Mouse (Mus musculus): ENCODE results near the gene Tet2. TPM values are rescaled to one million over a fixed set of nuclear protein-coding genes. Genes with fewer than 3 reads are reported as not detected.

Gene Tet2
- polyA plus RNA-seq, 1 experiment = 2.9 TPM

GRCm38 (mm10) chr3:133526119-133526723, 18.7 kb downstream of the Tet2 start:
- Histone ChIP-seq H3K4me3 (no peak overlapping the region), H3K79me2 (ENCODE audit: control insufficient read depth, insufficient read depth) (peaks cover 16% of the 10 kb centered on the region), H3K36me3 (ENCODE audit: control insufficient read depth, insufficient read depth) (no peaks in the 10 kb centered on the region), H3K4me2 (ENCODE audit: low read depth) (no peak overlapping the region), H3K27me3 (ENCODE audit: control insufficient read depth, insufficient read depth, insufficient read length) (no peaks in the 10 kb centered on the region), H3ac (ENCODE audit: control insufficient read depth, insufficient read length) (no peak overlapping the region)
- TF ChIP-seq TCF3 (IDR thresholded peaks at IDR 0.05; ENCODE audit: insufficient read length, low read depth) (no peak), REST (IDR thresholded peaks at IDR 0.05; ENCODE audit: insufficient read depth, insufficient read length) (no peak), E2F4 (IDR thresholded peaks at IDR 0.05; ENCODE audit: insufficient read depth) (no peak), SRF (IDR thresholded peaks at IDR 0.05; ENCODE audit: control insufficient read depth, insufficient read length, low read depth) (no peak), CEBPB (IDR thresholded peaks at IDR 0.05; ENCODE audit: insufficient read depth, poor library complexity, severe bottlenecking) (no peak), POLR2AphosphoS2 (IDR thresholded peaks at IDR 0.05; ENCODE audit: insufficient read length, low read depth) (no peak), MAX (IDR thresholded peaks at IDR 0.05; ENCODE audit: low read depth) (no peak), MYOG (IDR thresholded peaks at IDR 0.05; ENCODE audit: control insufficient read depth in 1 of 3, insufficient read depth in 1 of 3, insufficient read length in 2 of 3, low read depth in 2 of 3) (no peak), MYOD1 (IDR thresholded peaks at IDR 0.05; ENCODE audit: control insufficient read depth in 1 of 3, insufficient read length in 2 of 3, low read depth in 2 of 3) (no peak), USF1 (IDR thresholded peaks at IDR 0.05; ENCODE audit: low read depth) (no peak), TCF12 (IDR thresholded peaks at IDR 0.05; ENCODE audit: insufficient read depth, poor library complexity, severe bottlenecking) (no peak), POLR2A (IDR thresholded peaks at IDR 0.05; ENCODE audit: insufficient read length, low read depth) (no peak)

DNA sequence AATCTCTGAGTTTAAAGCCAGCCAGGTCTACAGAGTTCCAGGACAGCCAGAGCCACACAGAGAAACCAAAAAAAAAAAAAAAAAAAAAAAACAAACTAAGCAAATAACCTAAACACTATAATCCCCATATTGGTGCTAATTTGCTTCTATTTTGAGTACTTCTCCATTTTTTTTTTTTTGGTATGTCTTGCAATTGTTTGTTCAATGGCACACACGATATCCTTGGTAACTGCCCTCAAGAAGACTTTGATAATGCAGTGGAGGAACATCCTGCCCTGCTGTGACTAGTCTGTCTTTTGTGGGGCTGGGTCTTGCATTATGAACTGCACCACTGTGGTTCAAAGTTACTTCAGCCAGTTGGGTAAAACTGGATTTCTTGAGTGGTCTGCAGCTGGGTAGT, 19.4 kb downstream of the Tet2 start:
- TF ChIP-seq USF1 (IDR thresholded peaks at IDR 0.05; ENCODE audit: low read depth) = no peak
- TF ChIP-seq MYOG (IDR thresholded peaks at IDR 0.05; ENCODE audit: control insufficient read depth in 1 of 3, insufficient read depth in 1 of 3, insufficient read length in 2 of 3, low read depth in 2 of 3) = no peak
- no peak for TF ChIP-seq REST (IDR thresholded peaks at IDR 0.05; ENCODE audit: insufficient read depth, insufficient read length)
- TF ChIP-seq MYOD1 (IDR thresholded peaks at IDR 0.05; ENCODE audit: control insufficient read depth in 1 of 3, insufficient read length in 2 of 3, low read depth in 2 of 3) = no peak
- TF ChIP-seq TCF12 (IDR thresholded peaks at IDR 0.05; ENCODE audit: insufficient read depth, poor library complexity, severe bottlenecking) = no peak
- no peak for TF ChIP-seq MAX (IDR thresholded peaks at IDR 0.05; ENCODE audit: low read depth)
- no peak for TF ChIP-seq POLR2AphosphoS2 (IDR thresholded peaks at IDR 0.05; ENCODE audit: insufficient read length, low read depth)
- no peak for TF ChIP-seq TCF3 (IDR thresholded peaks at IDR 0.05; ENCODE audit: insufficient read length, low read depth)
- H3K79me2 ChIP-seq (ENCODE audit: control insufficient read depth, insufficient read depth) = peaks cover 14% of the 10 kb centered on the region
- H3K36me3 ChIP-seq (ENCODE audit: control insufficient read depth, insufficient read depth) = no peaks in the 10 kb centered on the region
- no peak overlapping the region for H3K4me2 ChIP-seq (ENCODE audit: low read depth)
- H3ac ChIP-seq (ENCODE audit: control insufficient read depth, insufficient read length) = no peak overlapping the region
- H3K27me3 ChIP-seq (ENCODE audit: control insufficient read depth, insufficient read depth, insufficient read length) = no peaks in the 10 kb centered on the region
- H3K4me3 ChIP-seq = no peak overlapping the region

GRCm38 (mm10) chr3:133524341-133525050, 20.4 kb downstream of the Tet2 start:
- TF ChIP-seq E2F4 (IDR thresholded peaks at IDR 0.05; ENCODE audit: insufficient read depth) = no peak
- TF ChIP-seq MYOG (IDR thresholded peaks at IDR 0.05; ENCODE audit: control insufficient read depth in 1 of 3, insufficient read depth in 1 of 3, insufficient read length in 2 of 3, low read depth in 2 of 3) = no peak
- TF ChIP-seq TCF3 (IDR thresholded peaks at IDR 0.05; ENCODE audit: insufficient read length, low read depth) = no peak
- no peak for TF ChIP-seq POLR2A (IDR thresholded peaks at IDR 0.05; ENCODE audit: insufficient read length, low read depth)
- no peak for TF ChIP-seq USF1 (IDR thresholded peaks at IDR 0.05; ENCODE audit: low read depth)
- no peak for TF ChIP-seq CEBPB (IDR thresholded peaks at IDR 0.05; ENCODE audit: insufficient read depth, poor library complexity, severe bottlenecking)
- TF ChIP-seq MYOD1 (IDR thresholded peaks at IDR 0.05; ENCODE audit: control insufficient read depth in 1 of 3, insufficient read length in 2 of 3, low read depth in 2 of 3) = no peak
- TF ChIP-seq REST (IDR thresholded peaks at IDR 0.05; ENCODE audit: insufficient read depth, insufficient read length) = no peak
- no peak for TF ChIP-seq MAX (IDR thresholded peaks at IDR 0.05; ENCODE audit: low read depth)
- TF ChIP-seq SRF (IDR thresholded peaks at IDR 0.05; ENCODE audit: control insufficient read depth, insufficient read length, low read depth) = no peak
- Histone ChIP-seq H3K27me3 (ENCODE audit: control insufficient read depth, insufficient read depth, insufficient read length) (no peaks in the 10 kb centered on the region), H3K4me3 (no peak overlapping the region), H3K36me3 (ENCODE audit: control insufficient read depth, insufficient read depth) (no peaks in the 10 kb centered on the region), H3K79me2 (ENCODE audit: control insufficient read depth, insufficient read depth) (peaks cover 19% of the 10 kb centered on the region), H3ac (ENCODE audit: control insufficient read depth, insufficient read length) (no peak overlapping the region), H3K4me2 (ENCODE audit: low read depth) (no peak overlapping the region)

DNA sequence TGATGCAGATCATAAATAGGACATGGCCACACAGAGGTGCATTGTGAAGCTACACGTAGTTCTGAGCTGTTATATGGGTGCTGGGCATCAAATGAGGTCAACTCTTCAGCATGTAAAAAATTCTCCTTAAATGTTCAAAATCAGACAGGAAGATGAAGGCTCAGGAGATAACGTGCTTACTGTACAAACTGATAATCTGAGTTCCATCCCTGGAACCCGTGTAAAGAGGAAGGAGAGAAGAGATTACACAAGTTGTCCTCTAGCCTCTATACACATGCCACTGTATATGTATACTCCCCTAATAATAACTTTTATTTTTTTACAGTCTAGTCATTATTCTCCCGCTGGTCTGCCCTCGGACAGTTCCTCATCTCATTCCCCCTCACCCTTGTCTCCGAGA, 21.7 kb downstream of the Tet2 start:
- no peak overlapping the region for H3ac ChIP-seq (ENCODE audit: control insufficient read depth, insufficient read length)
- no peaks in the 10 kb centered on the region for H3K36me3 ChIP-seq (ENCODE audit: control insufficient read depth, insufficient read depth)
- no peak for TF ChIP-seq REST (IDR thresholded peaks at IDR 0.05; ENCODE audit: insufficient read depth, insufficient read length)
- TF ChIP-seq USF1 (IDR thresholded peaks at IDR 0.05; ENCODE audit: low read depth) = no peak
- no peak for TF ChIP-seq POLR2AphosphoS2 (IDR thresholded peaks at IDR 0.05; ENCODE audit: insufficient read length, low read depth)
- TF ChIP-seq POLR2A (IDR thresholded peaks at IDR 0.05; ENCODE audit: insufficient read length, low read depth) = no peak
- TF ChIP-seq MAX (IDR thresholded peaks at IDR 0.05; ENCODE audit: low read depth) = no peak
- TF ChIP-seq MYOD1 (IDR thresholded peaks at IDR 0.05; ENCODE audit: control insufficient read depth in 1 of 3, insufficient read length in 2 of 3, low read depth in 2 of 3) = no peak
- no peak for TF ChIP-seq E2F4 (IDR thresholded peaks at IDR 0.05; ENCODE audit: insufficient read depth)
- TF ChIP-seq TCF12 (IDR thresholded peaks at IDR 0.05; ENCODE audit: insufficient read depth, poor library complexity, severe bottlenecking) = no peak
- TF ChIP-seq MYOG (IDR thresholded peaks at IDR 0.05; ENCODE audit: control insufficient read depth in 1 of 3, insufficient read depth in 1 of 3, insufficient read length in 2 of 3, low read depth in 2 of 3) = no peak
- TF ChIP-seq TCF3 (IDR thresholded peaks at IDR 0.05; ENCODE audit: insufficient read length, low read depth) = no peak
- no peak for TF ChIP-seq SRF (IDR thresholded peaks at IDR 0.05; ENCODE audit: control insufficient read depth, insufficient read length, low read depth)
- no peak for TF ChIP-seq CEBPB (IDR thresholded peaks at IDR 0.05; ENCODE audit: insufficient read depth, poor library complexity, severe bottlenecking)
- peaks cover 19% of the 10 kb centered on the region for H3K79me2 ChIP-seq (ENCODE audit: control insufficient read depth, insufficient read depth)
- H3K4me2 ChIP-seq (ENCODE audit: low read depth) = no peak overlapping the region
- no peaks in the 10 kb centered on the region for H3K27me3 ChIP-seq (ENCODE audit: control insufficient read depth, insufficient read depth, insufficient read length)
- no peak overlapping the region for H3K4me3 ChIP-seq
